Mouse (Mus musculus): Measurements from ENCODE around the gene Nav2.

- TF ChIP-seq GATA1 (IDR thresholded peaks at IDR 0.05; ENCODE audit: borderline replicate concordance, low read length), result no peak
- TF ChIP-seq FLI1 (IDR thresholded peaks at IDR 0.05; ENCODE audit: low read length), result no peak
These were observed 327.3 kb downstream of the Nav2 start for GRCm38 (mm10) chr7:49235821-49236220.
